1 mouse cellular context compared by ENCODE assay signal in the genomic region with DNA sequence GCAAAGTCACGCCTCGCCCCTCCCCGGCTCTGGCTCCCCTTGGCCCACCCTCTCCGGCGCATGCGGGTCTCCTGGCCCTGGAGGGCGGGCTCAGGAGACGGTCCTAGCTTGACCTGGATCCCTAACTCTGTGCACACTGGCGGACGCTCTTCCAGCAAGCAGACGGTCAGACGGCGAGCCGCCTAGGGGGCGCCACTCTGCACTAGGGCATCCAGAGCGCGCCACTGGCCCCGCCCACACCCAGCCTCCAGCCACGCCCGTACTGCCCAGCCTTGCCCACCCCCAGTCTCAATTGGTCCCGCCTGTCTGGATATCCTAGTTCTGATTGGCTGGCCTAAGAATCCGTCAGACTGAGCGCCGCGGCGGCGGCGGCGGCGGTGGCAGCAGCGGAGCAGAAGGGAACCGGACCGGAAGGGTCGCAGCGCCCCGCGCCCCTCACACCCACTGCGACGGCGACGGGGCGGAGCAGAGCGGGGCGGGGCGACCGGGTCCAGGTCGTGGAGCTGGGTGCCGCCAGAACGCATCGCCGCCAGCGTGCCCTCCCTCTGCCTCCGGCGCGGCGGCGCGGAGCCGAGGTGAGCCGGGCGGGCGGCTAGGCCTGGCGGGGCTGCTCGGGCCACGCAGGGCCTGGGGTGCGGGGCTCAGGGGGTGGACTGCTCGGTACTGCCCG.
TF ChIP-seq lines count a peak whose summit lies in the region.

TSS of gene Mapk9 (plus strand) at position 351 of the 670 bp plus-strand sequence.

TF ChIP-seq in myocyte, 11 proteins besides CTCF, POLR2A, EP300 and RAD21 (continued from another document):
- TF ChIP-seq E2F4 (IDR thresholded peaks at IDR 0.05; ENCODE audit: insufficient read depth) (peak; percentile 34), REST (IDR thresholded peaks at IDR 0.05; ENCODE audit: insufficient read depth, insufficient read length) (no peak), USF1 (IDR thresholded peaks at IDR 0.05; ENCODE audit: low read depth) (no peak), MYOG (IDR thresholded peaks at IDR 0.05; ENCODE audit: control insufficient read depth in 1 of 3, insufficient read depth in 1 of 3, insufficient read length in 2 of 3, low read depth in 2 of 3) (peak in 1 of 3 experiments; percentile 17)
